Mouse (Mus musculus) cerebellum, postnatal 14 days (tissue): ENCODE measurements around the gene Zfp644.

Source experiments
- DNase-seq, 2 experiments: peaks; one replicate each; pipeline ENCODE4 v3.0.0; 2021; ENCODE audit warnings: mixed read lengths in 2 of 2

Zfp644 gene

DNA sequence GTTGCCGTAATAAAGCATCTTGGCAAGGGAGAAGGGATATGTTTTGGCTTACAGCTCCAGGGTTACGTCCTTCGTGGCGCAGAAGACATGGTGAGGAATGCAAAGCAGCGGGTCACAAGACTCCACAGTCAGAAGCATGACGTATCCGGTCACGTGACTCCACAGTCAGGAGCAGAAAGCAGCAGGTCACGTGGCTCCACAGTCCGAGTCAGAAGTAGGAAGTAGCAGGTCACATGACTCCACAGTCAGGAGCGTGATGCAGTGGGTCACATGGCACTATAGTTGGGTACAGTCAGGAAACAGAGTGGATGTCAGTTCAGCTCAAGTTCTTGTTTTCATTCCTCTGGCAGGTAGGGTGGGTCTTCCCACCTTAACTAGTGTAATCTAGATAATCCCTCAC is 107.4 kb downstream of the Zfp644 start:
- no peak for DNase-seq

DNA sequence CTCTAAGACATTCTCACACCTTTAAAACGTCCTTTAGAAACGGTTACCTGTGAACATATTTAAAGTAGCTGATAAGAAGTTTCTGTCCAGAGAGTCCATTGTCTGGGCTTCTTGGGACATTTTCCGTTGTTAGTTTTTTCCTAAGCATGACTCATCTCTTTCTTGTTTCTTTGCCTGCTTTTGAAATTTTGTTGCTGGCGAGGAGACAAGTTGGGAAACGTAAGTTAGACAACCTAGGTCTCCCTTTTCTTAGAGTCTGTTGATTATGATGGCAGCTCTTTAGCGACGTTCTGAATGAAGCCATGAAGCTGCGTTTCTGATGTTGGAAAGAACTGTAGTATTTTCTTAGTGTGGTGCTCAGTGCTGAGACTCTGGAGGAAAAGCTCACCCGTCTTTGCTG is 108.1 kb downstream of the Zfp644 start:
- DNase-seq, result no peak

GRCm38 (mm10) chr5:106580943-106581342 is 116.1 kb downstream of the Zfp644 start:
- DNase-seq, result no peak

- DNase-seq, result no peak
Observed at GRCm38 (mm10) chr5:106577237-106577888, 119.7 kb downstream of the Zfp644 start.

DNA sequence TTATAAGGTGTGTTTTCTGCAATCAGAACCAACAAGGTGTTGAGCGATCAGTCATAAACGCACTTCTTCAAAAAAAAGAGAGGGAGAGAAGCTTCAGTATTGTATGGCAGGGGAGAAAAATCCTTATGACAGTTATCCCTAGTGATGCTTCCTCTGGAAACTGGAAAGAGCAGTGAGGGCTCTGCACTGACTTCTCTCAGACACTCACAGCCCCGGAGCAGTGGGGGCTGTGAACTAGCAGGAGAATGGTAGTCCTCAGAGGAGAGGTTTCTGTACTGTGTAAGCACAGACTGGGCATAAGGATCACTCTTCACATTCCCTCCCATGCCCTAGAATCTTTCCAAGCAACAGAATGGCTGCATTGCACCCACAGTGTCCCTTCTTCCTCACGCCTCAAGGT is 122.0 kb downstream of the Zfp644 start:
- peak in 1 of 2 experiments; percentile 20 for DNase-seq

DNA sequence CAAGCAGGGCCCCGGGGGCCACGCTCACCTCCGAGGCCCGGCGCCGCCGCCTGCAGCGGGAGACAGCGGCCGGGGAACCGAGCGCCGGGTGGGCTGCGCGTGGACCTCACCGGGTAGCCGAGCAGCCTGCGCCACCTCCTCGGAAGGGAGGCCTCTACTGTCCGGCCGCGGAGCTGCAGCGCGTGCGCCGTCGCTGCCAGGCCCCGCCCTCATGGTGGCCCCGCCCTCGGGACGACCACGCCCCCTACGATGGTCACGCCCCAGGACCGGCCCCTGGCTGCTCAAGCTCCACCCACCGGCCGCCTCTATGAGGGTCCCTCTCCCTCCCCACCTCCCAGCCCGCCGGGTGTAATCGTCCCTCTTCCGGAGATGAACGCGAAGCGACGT is 122.5 kb downstream of the Zfp644 start:
- peak; percentile 96 to 97 for DNase-seq

GRCm38 (mm10) chr5:106573742-106574559 is 123.1 kb downstream of the Zfp644 start:
- peak; percentile 62 to 67 for DNase-seq
